Mouse (Mus musculus): ENCODE results near the gene Kif17. TPM values are rescaled to one million over a fixed set of nuclear protein-coding genes. Genes with fewer than 3 reads are reported as not detected.

The Kif17 gene
- polyA plus RNA-seq, 1 experiment from 2014 or later, result 0.21 TPM

GRCm38 (mm10) chr4:138313021-138313420 is 62.8 kb downstream of the Kif17 start:
- H3K27ac ChIP-seq (replicated peaks), result no peak overlapping the region
- H3K4me2 ChIP-seq (replicated peaks; ENCODE audit: low read depth), result no peak overlapping the region
- peaks cover 38% of the 10 kb centered on the region for H3K36me3 ChIP-seq (ENCODE audit: control insufficient read depth, insufficient read depth, low read length)
- WGBS, result 86% methylated on average over 11 of the region's 11 CpGs
- H3K4me3 ChIP-seq (ENCODE audit: low read depth, low read length), result no peak overlapping the region
- no peak for DNase-seq (ENCODE audit: low spot score)
- no peaks in the 10 kb centered on the region for H3K27me3 ChIP-seq (ENCODE audit: control insufficient read depth, insufficient read depth, low read length)
- no peak for ATAC-seq (ENCODE audit: low FRiP score, low TSS enrichment)
- no peaks in the 10 kb centered on the region for H3K4me1 ChIP-seq (replicated peaks; ENCODE audit: control insufficient read depth, insufficient read depth)
- H3K9me3 ChIP-seq (ENCODE audit: control insufficient read depth, low read length), result no peaks in the 10 kb centered on the region
- TF ChIP-seq EP300 (optimal IDR thresholded peaks at IDR 0.05), result no peak
- no peak for TF ChIP-seq CTCF (IDR thresholded peaks at IDR 0.05; ENCODE audit: low read depth)
- no peak overlapping the region for H3K9ac ChIP-seq (ENCODE audit: low read length)

- H3K4me2 ChIP-seq (replicated peaks; ENCODE audit: low read depth), result no peak overlapping the region
- no peak overlapping the region for H3K4me3 ChIP-seq (ENCODE audit: low read depth, low read length)
- H3K9me3 ChIP-seq (ENCODE audit: control insufficient read depth, low read length), result no peaks in the 10 kb centered on the region
- H3K27ac ChIP-seq (replicated peaks), result no peak overlapping the region
- TF ChIP-seq EP300 (optimal IDR thresholded peaks at IDR 0.05), result no peak
- no peak for TF ChIP-seq CTCF (IDR thresholded peaks at IDR 0.05; ENCODE audit: low read depth)
- H3K36me3 ChIP-seq (ENCODE audit: control insufficient read depth, insufficient read depth, low read length), result peaks cover 38% of the 10 kb centered on the region
- no peak overlapping the region for H3K9ac ChIP-seq (ENCODE audit: low read length)
- H3K4me1 ChIP-seq (replicated peaks; ENCODE audit: control insufficient read depth, insufficient read depth), result no peaks in the 10 kb centered on the region
- ATAC-seq (ENCODE audit: low FRiP score, low TSS enrichment), result no peak
- H3K27me3 ChIP-seq (ENCODE audit: control insufficient read depth, insufficient read depth, low read length), result no peaks in the 10 kb centered on the region
- DNase-seq (ENCODE audit: low spot score), result no peak
- 88% methylated on average over 4 of the region's 4 CpGs for WGBS
Observed at GRCm38 (mm10) chr4:138313795-138314194, 63.6 kb downstream of the Kif17 start.

DNA sequence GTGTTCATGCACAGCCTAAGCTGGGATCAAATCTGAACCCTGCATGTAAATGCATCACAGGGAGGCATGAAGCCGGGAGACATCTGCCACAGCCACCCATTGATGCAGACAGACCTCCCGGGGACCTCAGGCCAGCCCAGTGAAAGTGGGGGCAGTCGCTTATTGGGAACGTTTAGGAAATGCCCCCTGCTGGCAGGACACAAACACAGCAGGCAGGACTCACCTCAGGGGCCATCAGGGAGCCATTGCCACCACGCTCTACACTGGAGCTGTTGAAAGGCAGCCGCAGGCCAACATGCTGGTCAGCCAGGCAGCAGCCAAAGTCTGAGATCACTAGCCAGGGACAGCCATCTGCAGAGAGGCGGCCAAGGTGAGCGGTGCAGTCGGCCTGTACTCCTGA is 65.5 kb downstream of the Kif17 start:
- ATAC-seq (ENCODE audit: low FRiP score, low TSS enrichment) (no peak), DNase-seq (ENCODE audit: low spot score) (no peak)
- TF ChIP-seq CTCF (IDR thresholded peaks at IDR 0.05; ENCODE audit: low read depth) (peak; percentile 67), EP300 (optimal IDR thresholded peaks at IDR 0.05) (no peak)
- no peak overlapping the region for H3K4me2 ChIP-seq (replicated peaks; ENCODE audit: low read depth)
- H3K27me3 ChIP-seq (ENCODE audit: control insufficient read depth, insufficient read depth, low read length), result no peaks in the 10 kb centered on the region
- H3K27ac ChIP-seq (replicated peaks), result no peak overlapping the region
- peaks cover 29% of the 10 kb centered on the region for H3K36me3 ChIP-seq (ENCODE audit: control insufficient read depth, insufficient read depth, low read length)
- H3K4me1 ChIP-seq (replicated peaks; ENCODE audit: control insufficient read depth, insufficient read depth), result no peaks in the 10 kb centered on the region
- H3K9ac ChIP-seq (ENCODE audit: low read length), result no peak overlapping the region
- H3K9me3 ChIP-seq (ENCODE audit: control insufficient read depth, low read length), result no peaks in the 10 kb centered on the region
- H3K4me3 ChIP-seq (ENCODE audit: low read depth, low read length), result no peak overlapping the region
- WGBS, result 75% methylated on average over 9 of the region's 9 CpGs

- no peaks in the 10 kb centered on the region for H3K27me3 ChIP-seq (ENCODE audit: control insufficient read depth, insufficient read depth, low read length)
- H3K36me3 ChIP-seq (ENCODE audit: control insufficient read depth, insufficient read depth, low read length), result peaks cover 23% of the 10 kb centered on the region
- H3K9me3 ChIP-seq (ENCODE audit: control insufficient read depth, low read length), result no peaks in the 10 kb centered on the region
- no peak for DNase-seq (ENCODE audit: low spot score)
- WGBS, result 87% methylated on average over 6 of the region's 6 CpGs
- no peak overlapping the region for H3K4me3 ChIP-seq (ENCODE audit: low read depth, low read length)
- no peaks in the 10 kb centered on the region for H3K4me1 ChIP-seq (replicated peaks; ENCODE audit: control insufficient read depth, insufficient read depth)
- no peak for ATAC-seq (ENCODE audit: low FRiP score, low TSS enrichment)
- TF ChIP-seq CTCF (IDR thresholded peaks at IDR 0.05; ENCODE audit: low read depth) (peak; percentile 46), EP300 (optimal IDR thresholded peaks at IDR 0.05) (no peak)
- H3K9ac ChIP-seq (ENCODE audit: low read length), result no peak overlapping the region
- no peak overlapping the region for H3K4me2 ChIP-seq (replicated peaks; ENCODE audit: low read depth)
- H3K27ac ChIP-seq (replicated peaks), result no peak overlapping the region
Observed at GRCm38 (mm10) chr4:138316369-138316768, 66.1 kb downstream of the Kif17 start.

DNA sequence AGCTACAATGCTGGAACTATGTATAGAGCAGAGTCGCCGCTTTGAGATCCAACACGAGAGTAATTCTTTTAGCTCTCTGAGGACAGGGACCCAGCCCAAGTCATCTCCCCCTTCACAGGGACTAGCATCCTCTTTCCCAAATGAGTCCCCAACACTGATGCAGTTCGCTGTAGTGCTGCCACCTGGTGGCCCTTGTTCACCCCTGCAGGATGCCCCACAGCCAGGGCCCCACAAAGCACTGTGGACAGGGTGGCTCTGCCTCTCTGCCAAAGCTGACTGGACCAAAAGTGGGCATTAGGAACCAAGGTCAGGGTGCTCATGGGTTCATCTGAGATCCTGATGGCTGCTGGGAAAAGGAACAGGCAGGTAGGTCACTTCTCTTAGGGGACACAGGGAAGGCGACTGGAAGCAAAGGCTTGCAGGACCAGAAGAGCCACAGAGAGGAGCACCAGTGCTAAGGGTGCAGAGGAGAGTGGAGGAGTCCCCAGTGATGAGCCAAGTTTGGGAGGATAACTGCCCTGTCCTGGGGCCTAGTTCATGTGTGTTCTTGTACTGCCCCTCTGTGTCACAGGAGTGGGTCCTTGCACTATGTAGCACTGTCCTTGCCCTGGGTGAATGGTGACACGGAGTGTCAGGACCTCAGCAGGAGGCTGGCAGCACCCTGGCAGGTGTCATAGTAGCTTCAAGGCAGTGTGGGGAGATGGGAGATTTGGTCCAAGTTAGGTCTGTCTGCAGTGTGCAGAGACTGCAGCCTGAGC is 68.5 kb downstream of the Kif17 start:
- TF ChIP-seq CTCF (IDR thresholded peaks at IDR 0.05; ENCODE audit: low read depth), result peak; percentile 88
- TF ChIP-seq EP300 (optimal IDR thresholded peaks at IDR 0.05), result no peak
- peaks cover 10% of the 10 kb centered on the region; the same call in 1 of the 2 replicates for H3K36me3 ChIP-seq (ENCODE audit: control insufficient read depth, insufficient read depth, low read length)
- ATAC-seq (ENCODE audit: low FRiP score, low TSS enrichment) (peak; percentile 34), DNase-seq (ENCODE audit: low spot score) (peak; percentile 65)
- H3K9me3 ChIP-seq (ENCODE audit: control insufficient read depth, low read length), result no peaks in the 10 kb centered on the region
- H3K9ac ChIP-seq (ENCODE audit: low read length), result no peak overlapping the region
- no peak overlapping the region for H3K27ac ChIP-seq (replicated peaks)
- no peak overlapping the region for H3K4me3 ChIP-seq (ENCODE audit: low read depth, low read length)
- 55% methylated on average over 6 of the region's 6 CpGs for WGBS
- no peak overlapping the region for H3K4me2 ChIP-seq (replicated peaks; ENCODE audit: low read depth)
- H3K27me3 ChIP-seq (ENCODE audit: control insufficient read depth, insufficient read depth, low read length), result no peaks in the 10 kb centered on the region
- no peaks in the 10 kb centered on the region for H3K4me1 ChIP-seq (replicated peaks; ENCODE audit: control insufficient read depth, insufficient read depth)

DNA sequence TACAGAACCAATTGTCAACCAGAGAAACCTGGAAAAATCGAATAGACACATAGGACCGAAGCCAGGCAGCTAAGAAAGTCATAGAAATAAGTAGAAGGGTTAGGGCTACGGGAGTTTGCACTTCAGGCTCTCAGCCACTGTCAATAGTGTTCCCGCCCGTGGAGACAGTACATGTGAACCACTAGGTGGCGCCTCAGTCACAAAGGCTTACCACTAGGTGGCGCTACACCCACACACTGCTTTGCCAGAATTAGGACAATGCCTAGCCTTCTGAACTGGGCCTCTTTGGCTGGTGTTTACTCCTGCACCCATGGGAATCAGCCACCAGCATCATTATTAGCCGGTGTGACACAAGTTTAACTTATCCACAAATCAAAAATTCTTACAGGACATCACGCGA is 69.3 kb downstream of the Kif17 start:
- Histone ChIP-seq H3K4me3 (ENCODE audit: low read depth, low read length) (no peak overlapping the region), H3K4me2 (replicated peaks; ENCODE audit: low read depth) (no peak overlapping the region), H3K9ac (ENCODE audit: low read length) (no peak overlapping the region), H3K27ac (replicated peaks) (no peak overlapping the region), H3K4me1 (replicated peaks; ENCODE audit: control insufficient read depth, insufficient read depth) (no peaks in the 10 kb centered on the region), H3K27me3 (ENCODE audit: control insufficient read depth, insufficient read depth, low read length) (no peaks in the 10 kb centered on the region), H3K36me3 (ENCODE audit: control insufficient read depth, insufficient read depth, low read length) (peaks cover 5% of the 10 kb centered on the region; the same call in 1 of the 2 replicates), H3K9me3 (ENCODE audit: control insufficient read depth, low read length) (no peaks in the 10 kb centered on the region)
- DNase-seq (ENCODE audit: low spot score) (peak; percentile 88), ATAC-seq (ENCODE audit: low FRiP score, low TSS enrichment) (peak; percentile 49)
- 33% methylated on average over 10 of the region's 10 CpGs for WGBS
- no peak for TF ChIP-seq EP300 (optimal IDR thresholded peaks at IDR 0.05)
- peak; percentile 100 for TF ChIP-seq CTCF (IDR thresholded peaks at IDR 0.05; ENCODE audit: low read depth)

Data from stomach, postnatal 0 days (tissue).